Mouse (Mus musculus) thymus, adult 2 months (tissue): ENCODE measurements around the gene Gm38394.

ENCODE experiments used
- CTCF ChIP-seq: fragments of 200-500 bp; IDR thresholded peaks from 2 replicates; pipeline ENCODE4 v1.5.1; 2012; ENCODE audit warnings: mild to moderate bottlenecking, control low read depth, low read length, moderate library complexity, borderline replicate concordance; ENCODE audit not compliant: control insufficient read depth, poor library complexity, insufficient read depth; ENCODE audit errors: extremely low read depth
- POLR2A ChIP-seq: fragments of 200-500 bp; IDR thresholded peaks from 2 replicates; pipeline ENCODE4 v1.6.1; 2012; ENCODE audit warnings: mild to moderate bottlenecking, low read length, control low read depth, moderate library complexity; ENCODE audit not compliant: control insufficient read depth, poor library complexity, insufficient read depth; ENCODE audit errors: extremely low read depth

DNA sequence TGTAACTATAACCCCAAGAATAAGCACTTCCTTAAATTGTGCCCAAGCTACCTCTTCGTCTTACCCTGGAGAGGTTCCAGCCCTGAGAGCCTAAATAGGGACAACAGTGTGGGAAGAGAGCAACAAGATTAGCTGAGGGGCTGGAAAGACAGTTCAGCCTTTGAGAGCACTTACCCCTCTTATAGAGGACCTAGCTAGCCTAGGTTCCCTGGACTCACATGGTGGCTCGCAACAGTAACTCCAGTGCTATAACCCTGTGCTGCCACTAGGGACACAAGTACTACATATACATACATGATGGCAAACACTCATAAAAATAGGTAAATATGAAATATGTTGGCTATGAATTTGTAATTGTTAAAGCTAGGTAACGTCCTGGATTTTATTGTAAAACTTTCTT is 47.3 kb downstream of the Gm38394 start:
- TF ChIP-seq CTCF (no peak), POLR2A (no peak)
